Mouse (Mus musculus): ENCODE measurements around the gene Cblb.

GRCm38 (mm10) chr16:52023417-52023816 is 7.6 kb upstream of the Cblb start:
- TF ChIP-seq CTCF (IDR thresholded peaks at IDR 0.05) (no peak), EP300 (IDR thresholded peaks at IDR 0.05) (no peak)
